Mouse (Mus musculus) v-Abl transformed pro-B cells (cell line): Measurements from ENCODE around the gene Scgb1b29.
"Not testable (repeated sequence)": the region's sequence is repeated elsewhere in the genome, so short reads cannot be mapped to it uniquely, and the experiment has no call there.

ENCODE experiments used
- in situ Hi-C, 2 experiments: fragments of 400-800 bp; cut with MboI; formaldehyde crosslinking; loops; one replicate each; pipeline ENCODE4 v1.15.1; 2025; ENCODE audit not compliant: unreplicated experiment in 2 of 2

The Scgb1b29 gene

DNA sequence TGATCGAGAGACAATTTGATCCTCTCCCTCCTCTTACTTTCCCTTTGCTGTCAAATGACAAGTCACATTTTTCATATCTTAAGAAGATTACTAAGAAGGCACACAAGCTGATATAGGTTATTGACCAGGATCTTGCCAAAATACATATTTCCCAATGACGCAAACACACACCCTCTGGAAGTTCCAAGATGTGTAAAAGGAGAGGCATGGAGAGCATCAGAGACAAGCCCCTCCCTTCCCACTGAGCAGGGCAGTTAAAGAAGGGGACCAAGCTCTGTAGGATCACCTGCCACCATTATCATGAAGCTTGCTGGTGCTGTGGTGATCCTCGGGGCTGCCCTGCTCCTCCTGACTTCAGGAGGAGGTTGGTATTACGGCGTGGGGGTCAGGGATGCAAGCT lies at the start of gene Scgb1b29:
Gene Scgb1b29, plus strand, starts transcription at position 301 of the 400 bp plus-strand sequence.
- in situ Hi-C loops: not testable (repeated sequence)

DNA sequence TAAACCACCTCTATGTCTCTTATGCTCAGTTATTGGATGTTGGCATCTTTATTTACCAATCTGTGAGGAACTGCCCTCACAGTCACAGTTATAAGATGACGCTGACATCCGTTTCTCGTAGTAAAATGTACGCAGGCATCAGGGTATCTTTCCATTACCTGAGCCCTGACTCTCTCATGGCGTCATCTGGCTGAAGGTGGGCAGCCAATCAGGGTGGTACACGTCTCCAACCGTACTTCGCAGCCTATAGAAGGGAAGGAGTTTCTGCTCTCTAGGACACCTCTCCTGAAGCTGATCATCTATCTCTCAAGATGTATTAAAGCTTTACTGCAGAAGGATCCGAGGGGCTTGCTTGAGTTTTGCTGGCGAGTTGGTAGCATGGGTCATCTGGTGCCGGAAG lies 12.7 kb upstream of the Scgb1b29 start:
- in situ Hi-C loops: not testable (repeated sequence)
